Mouse (Mus musculus): ENCODE data around the gene Dhrs2. TPM values are rescaled to one million over a fixed set of nuclear protein-coding genes. Genes with fewer than 3 reads are reported as not detected.

Dhrs2 gene
- polyA plus RNA-seq, 1 experiment = 2.9 TPM

DNA sequence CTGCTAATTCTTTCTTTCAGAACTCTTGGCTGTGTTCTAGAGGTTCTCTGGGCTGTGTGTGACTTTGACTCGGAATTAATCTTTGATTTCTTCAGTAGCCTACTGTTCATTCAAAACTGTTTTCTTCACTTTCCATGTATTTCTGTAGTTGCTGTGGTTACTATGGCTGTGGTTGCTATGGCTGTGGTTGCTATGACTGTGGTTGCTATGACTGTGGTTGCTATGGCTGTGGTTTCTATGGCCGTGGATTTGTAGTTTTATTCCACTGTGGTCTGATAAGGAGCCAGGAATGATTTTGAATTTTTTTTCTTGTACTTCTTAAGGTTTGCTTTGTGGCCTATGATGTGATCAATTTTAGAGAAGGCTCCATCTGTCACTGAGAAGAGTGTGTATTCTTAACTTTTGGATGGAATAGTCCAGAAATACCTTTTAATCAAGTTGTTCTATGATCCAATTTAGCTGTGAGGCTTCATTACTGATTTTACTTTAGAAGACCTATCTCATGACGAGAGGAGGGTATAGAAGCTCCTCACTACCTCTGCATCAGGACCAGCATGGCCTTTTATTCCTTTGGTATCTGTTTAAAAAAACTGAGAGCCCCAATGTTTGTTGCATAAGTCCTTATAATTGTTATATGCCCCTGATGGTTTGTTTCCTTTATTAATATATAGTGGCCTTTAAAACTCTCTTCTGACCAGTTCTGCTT, 16.6 kb upstream of the Dhrs2 start:
- Histone ChIP-seq H3K36me3 (ENCODE audit: control insufficient read depth, insufficient read depth, low read length) (no peaks in the 10 kb centered on the region), H3K27me3 (ENCODE audit: control insufficient read depth, insufficient read depth, low read length) (no peaks in the 10 kb centered on the region), H3K27ac (ENCODE audit: control insufficient read depth, insufficient read depth, low read depth, low read length) (no peak overlapping the region), H3K4me1 (ENCODE audit: control insufficient read depth, insufficient read depth, low read length) (no peaks in the 10 kb centered on the region), H3K4me3 (ENCODE audit: control insufficient read depth, low read depth, low read length) (no peak overlapping the region)
- TF ChIP-seq POLR2A (IDR thresholded peaks at IDR 0.05; ENCODE audit: control insufficient read depth, low read depth, low read length) (no peak), CTCF (IDR thresholded peaks at IDR 0.05; ENCODE audit: control insufficient read depth, insufficient read depth, insufficient replicate concordance, low read depth, low read length) (no peak)

DNA sequence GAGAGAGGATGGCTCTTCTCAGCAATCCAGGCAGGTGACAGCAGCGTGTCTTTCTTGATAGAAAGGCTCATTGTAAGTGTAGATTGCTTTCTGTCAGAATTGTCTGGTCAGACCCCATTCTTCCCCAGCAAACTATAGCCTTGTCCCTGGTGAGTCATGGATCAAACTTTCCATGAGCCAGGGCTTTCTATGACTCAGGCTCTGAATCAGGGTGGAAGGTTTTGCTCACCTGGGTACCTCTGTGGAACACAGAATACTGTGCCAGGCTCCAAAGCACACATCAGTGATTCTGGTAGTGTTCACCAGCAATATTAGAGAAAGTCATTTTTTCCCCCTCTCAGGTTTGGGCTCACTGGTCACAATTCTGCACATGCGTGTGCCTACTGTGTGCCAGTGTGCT, 13.5 kb upstream of the Dhrs2 start:
- Histone ChIP-seq H3K36me3 (ENCODE audit: control insufficient read depth, insufficient read depth, low read length) (no peaks in the 10 kb centered on the region), H3K4me1 (ENCODE audit: control insufficient read depth, insufficient read depth, low read length) (0 out of 2 replicates have a peak, but pooled peaks cover 2% of the 10 kb centered on the region), H3K4me3 (ENCODE audit: control insufficient read depth, low read depth, low read length) (no peak overlapping the region), H3K27ac (ENCODE audit: control insufficient read depth, insufficient read depth, low read depth, low read length) (no peak overlapping the region), H3K27me3 (ENCODE audit: control insufficient read depth, insufficient read depth, low read length) (no peaks in the 10 kb centered on the region)
- TF ChIP-seq POLR2A (IDR thresholded peaks at IDR 0.05; ENCODE audit: control insufficient read depth, low read depth, low read length) (no peak), CTCF (IDR thresholded peaks at IDR 0.05; ENCODE audit: control insufficient read depth, insufficient read depth, insufficient replicate concordance, low read depth, low read length) (no peak)

DNA sequence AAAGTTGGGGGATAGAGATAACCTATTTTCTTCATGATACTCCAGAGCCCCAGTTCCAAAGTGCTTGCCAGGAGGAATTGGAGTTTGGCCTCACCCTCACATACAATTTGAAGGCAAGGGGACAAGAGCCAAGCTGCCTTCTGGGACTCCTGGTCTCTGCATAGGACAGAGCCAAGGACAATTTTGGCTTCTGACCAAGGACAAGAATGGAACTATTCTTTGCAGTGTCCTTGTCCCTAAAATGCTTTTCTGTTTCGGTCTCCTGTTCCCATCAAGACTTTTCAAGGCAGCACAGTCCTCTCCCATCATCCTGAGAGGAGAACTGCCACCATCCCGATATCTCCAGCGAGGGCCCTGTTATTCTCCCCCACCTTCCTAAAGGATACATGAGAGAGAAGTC, 8.2 kb upstream of the Dhrs2 start:
- Histone ChIP-seq H3K27me3 (ENCODE audit: control insufficient read depth, insufficient read depth, low read length) (no peaks in the 10 kb centered on the region), H3K36me3 (ENCODE audit: control insufficient read depth, insufficient read depth, low read length) (no peaks in the 10 kb centered on the region), H3K27ac (ENCODE audit: control insufficient read depth, insufficient read depth, low read depth, low read length) (no peak overlapping the region), H3K4me3 (ENCODE audit: control insufficient read depth, low read depth, low read length) (no peak overlapping the region), H3K4me1 (ENCODE audit: control insufficient read depth, insufficient read depth, low read length) (0 out of 2 replicates have a peak, but pooled peaks cover 2% of the 10 kb centered on the region)
- TF ChIP-seq CTCF (IDR thresholded peaks at IDR 0.05; ENCODE audit: control insufficient read depth, insufficient read depth, insufficient replicate concordance, low read depth, low read length) (no peak), POLR2A (IDR thresholded peaks at IDR 0.05; ENCODE audit: control insufficient read depth, low read depth, low read length) (no peak)

DNA sequence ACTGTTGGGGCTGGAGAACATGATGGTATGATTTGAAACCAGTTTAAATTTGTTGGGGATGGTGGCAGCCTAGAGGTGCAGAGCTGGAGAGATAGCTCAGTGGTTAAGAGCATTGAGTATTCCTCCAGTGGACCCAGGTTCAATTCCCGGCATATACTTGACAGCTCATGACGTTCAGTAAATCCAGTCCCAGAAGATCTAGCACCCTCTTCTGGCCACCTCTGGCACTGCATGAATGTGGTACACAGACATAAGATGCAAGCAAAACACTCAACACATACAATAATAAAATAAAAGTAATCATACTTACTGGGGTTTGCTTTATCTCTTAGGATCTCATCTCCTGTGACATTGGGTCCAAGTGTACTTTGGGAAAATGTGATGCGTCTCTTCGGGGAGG, 7.3 kb upstream of the Dhrs2 start:
- TF ChIP-seq POLR2A (IDR thresholded peaks at IDR 0.05; ENCODE audit: control insufficient read depth, low read depth, low read length) (no peak), CTCF (IDR thresholded peaks at IDR 0.05; ENCODE audit: control insufficient read depth, insufficient read depth, insufficient replicate concordance, low read depth, low read length) (no peak)
- Histone ChIP-seq H3K4me3 (ENCODE audit: control insufficient read depth, low read depth, low read length) (no peak overlapping the region), H3K27me3 (ENCODE audit: control insufficient read depth, insufficient read depth, low read length) (no peaks in the 10 kb centered on the region), H3K4me1 (ENCODE audit: control insufficient read depth, insufficient read depth, low read length) (0 out of 2 replicates have a peak, but pooled peaks cover 2% of the 10 kb centered on the region), H3K27ac (ENCODE audit: control insufficient read depth, insufficient read depth, low read depth, low read length) (no peak overlapping the region), H3K36me3 (ENCODE audit: control insufficient read depth, insufficient read depth, low read length) (no peaks in the 10 kb centered on the region)

DNA sequence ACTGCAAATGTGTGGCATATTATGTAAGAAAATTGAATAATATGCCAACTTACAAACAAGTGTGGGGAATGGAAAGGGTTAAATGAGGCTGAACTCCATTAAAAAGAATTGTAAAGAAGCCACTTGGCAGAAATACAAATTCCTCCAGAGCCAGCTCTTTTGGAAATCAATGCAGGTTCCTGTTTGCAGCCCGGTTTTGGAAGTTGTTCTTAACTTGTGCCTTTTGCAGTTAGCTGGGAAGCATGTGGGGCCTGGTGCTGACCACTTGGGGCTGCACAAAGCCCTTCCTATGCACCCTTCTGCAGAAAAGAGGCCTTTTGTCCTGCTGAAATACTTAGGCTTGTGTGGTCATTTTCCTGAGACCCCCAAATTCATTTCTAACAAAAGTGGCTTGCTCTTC, 1.4 kb downstream of the Dhrs2 start:
- Histone ChIP-seq H3K36me3 (ENCODE audit: control insufficient read depth, insufficient read depth, low read length) (no peaks in the 10 kb centered on the region), H3K4me3 (ENCODE audit: control insufficient read depth, low read depth, low read length) (no peak overlapping the region), H3K4me1 (ENCODE audit: control insufficient read depth, insufficient read depth, low read length) (no peaks in the 10 kb centered on the region), H3K27me3 (ENCODE audit: control insufficient read depth, insufficient read depth, low read length) (no peaks in the 10 kb centered on the region), H3K27ac (ENCODE audit: control insufficient read depth, insufficient read depth, low read depth, low read length) (no peak overlapping the region)
- TF ChIP-seq CTCF (IDR thresholded peaks at IDR 0.05; ENCODE audit: control insufficient read depth, insufficient read depth, insufficient replicate concordance, low read depth, low read length) = no peak
- TF ChIP-seq POLR2A (IDR thresholded peaks at IDR 0.05; ENCODE audit: control insufficient read depth, low read depth, low read length) = no peak

DNA sequence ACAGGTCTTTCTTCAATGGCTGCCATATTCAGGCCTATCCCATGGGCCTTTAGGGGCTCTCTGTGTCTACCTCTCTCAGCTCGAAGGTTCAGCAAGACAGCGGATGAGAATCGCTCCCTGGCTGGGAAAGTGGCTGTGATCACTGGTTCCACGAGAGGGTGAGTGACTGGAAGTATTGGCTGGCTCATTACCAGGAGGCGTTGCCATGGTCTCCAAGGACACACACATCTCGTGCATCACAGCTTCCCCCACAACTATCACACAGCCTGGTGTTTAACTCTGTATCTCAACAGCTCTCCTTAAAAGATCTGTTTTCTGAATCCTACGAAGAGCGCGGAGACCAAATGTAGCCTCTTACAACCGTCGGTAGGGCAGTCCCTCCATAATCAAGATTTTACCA, 12.8 kb downstream of the Dhrs2 start:
- Histone ChIP-seq H3K36me3 (ENCODE audit: control insufficient read depth, insufficient read depth, low read length) (no peaks in the 10 kb centered on the region), H3K27me3 (ENCODE audit: control insufficient read depth, insufficient read depth, low read length) (no peaks in the 10 kb centered on the region), H3K4me1 (ENCODE audit: control insufficient read depth, insufficient read depth, low read length) (no peaks in the 10 kb centered on the region), H3K4me3 (ENCODE audit: control insufficient read depth, low read depth, low read length) (no peak overlapping the region), H3K27ac (ENCODE audit: control insufficient read depth, insufficient read depth, low read depth, low read length) (no peak overlapping the region)
- TF ChIP-seq POLR2A (IDR thresholded peaks at IDR 0.05; ENCODE audit: control insufficient read depth, low read depth, low read length) = no peak
- no peak for TF ChIP-seq CTCF (IDR thresholded peaks at IDR 0.05; ENCODE audit: control insufficient read depth, insufficient read depth, insufficient replicate concordance, low read depth, low read length)

DNA sequence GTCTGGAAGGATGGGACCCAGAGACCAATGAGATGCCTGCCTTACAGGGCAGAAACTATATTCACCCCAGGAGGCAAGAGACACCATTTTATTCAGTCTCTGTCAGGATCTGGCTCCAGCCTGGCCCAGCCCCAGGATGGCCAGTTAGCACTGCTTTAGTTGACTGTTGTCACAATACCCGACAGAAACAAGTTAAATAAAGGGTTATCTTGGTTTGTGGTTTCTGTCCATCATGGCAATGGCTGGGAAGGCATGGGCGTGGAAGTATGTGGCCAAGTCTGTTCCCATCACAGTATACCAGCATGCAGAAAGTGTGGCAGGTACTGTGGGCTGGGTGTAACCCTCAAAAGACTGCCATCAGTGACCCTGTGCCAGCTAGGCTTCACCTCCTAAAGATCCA, 14.9 kb downstream of the Dhrs2 start:
- TF ChIP-seq CTCF (IDR thresholded peaks at IDR 0.05; ENCODE audit: control insufficient read depth, insufficient read depth, insufficient replicate concordance, low read depth, low read length) (no peak), POLR2A (IDR thresholded peaks at IDR 0.05; ENCODE audit: control insufficient read depth, low read depth, low read length) (no peak)

More for the DNA sequence above, 14.9 kb downstream of the Dhrs2 start:
- Histone ChIP-seq H3K4me3 (ENCODE audit: control insufficient read depth, low read depth, low read length) (no peak overlapping the region), H3K27me3 (ENCODE audit: control insufficient read depth, insufficient read depth, low read length) (no peaks in the 10 kb centered on the region), H3K36me3 (ENCODE audit: control insufficient read depth, insufficient read depth, low read length) (no peaks in the 10 kb centered on the region), H3K27ac (ENCODE audit: control insufficient read depth, insufficient read depth, low read depth, low read length) (no peak overlapping the region), H3K4me1 (ENCODE audit: control insufficient read depth, insufficient read depth, low read length) (no peaks in the 10 kb centered on the region)

All from testis, adult 2 months (tissue).